Mouse (Mus musculus): ENCODE results near the gene Gm28490.
"Not testable (repeated sequence)": the region's sequence is repeated elsewhere in the genome, so short reads cannot be mapped to it uniquely, and the experiment has no call there.

The Gm28490 gene

GRCm38 (mm10) chrY:31634656-31635055 is at the start of gene Gm28490:
Gene Gm28490 (minus strand): TSS chrY:31634756.
- in situ Hi-C loops (cut with MboI, MseI): not testable (repeated sequence)
